Mouse (Mus musculus): ENCODE data around the gene Hnf1b. TPM values are rescaled to one million over a fixed set of nuclear protein-coding genes. Genes with fewer than 3 reads are reported as not detected.
A peak's percentile ranks its signal among the peaks of the same experiment; 100 is the strongest.

Hnf1b gene
- polyA plus RNA-seq, 1 experiment from 2014 or later = not detected

- no peak overlapping the region for H3K4me3 ChIP-seq
- no peak overlapping the region for H3K27ac ChIP-seq
- DNase-seq (ENCODE audit: low spot score) = no peak
- 56% methylated on average over 9 of the region's 9 CpGs for WGBS
- H3K4me1 ChIP-seq = peaks cover 8% of the 10 kb centered on the region; the same call in 1 of the 2 replicates
- peaks cover 10% of the 10 kb centered on the region for H3K27me3 ChIP-seq (ENCODE audit: low read depth, poor library complexity, severe bottlenecking)
- no peaks in the 10 kb centered on the region for H3K36me3 ChIP-seq
- no peaks in the 10 kb centered on the region for H3K9me3 ChIP-seq (replicated peaks)
These were observed 15.4 kb downstream of the Hnf1b start for GRCm38 (mm10) chr11:83865286-83865685.

- no peak for DNase-seq (ENCODE audit: low spot score)
- H3K9me3 ChIP-seq (replicated peaks) = no peaks in the 10 kb centered on the region
- H3K27ac ChIP-seq = no peak overlapping the region
- H3K36me3 ChIP-seq = no peaks in the 10 kb centered on the region
- H3K4me1 ChIP-seq = peaks cover 8% of the 10 kb centered on the region; the same call in 1 of the 2 replicates
- H3K4me3 ChIP-seq = no peak overlapping the region
- H3K27me3 ChIP-seq (ENCODE audit: low read depth, poor library complexity, severe bottlenecking) = peaks cover 10% of the 10 kb centered on the region
- 36% methylated on average over 3 of the region's 3 CpGs for WGBS
These were observed 17.7 kb downstream of the Hnf1b start for GRCm38 (mm10) chr11:83867571-83867970.

GRCm38 (mm10) chr11:83869147-83869546, 19.3 kb downstream of the Hnf1b start:
- no peaks in the 10 kb centered on the region for H3K36me3 ChIP-seq
- H3K4me3 ChIP-seq = no peak overlapping the region
- H3K27ac ChIP-seq = no peak overlapping the region
- 35% methylated on average over 1 of the region's 1 CpGs for WGBS
- H3K9me3 ChIP-seq (replicated peaks) = no peaks in the 10 kb centered on the region
- no peak for DNase-seq (ENCODE audit: low spot score)
- H3K4me1 ChIP-seq = peaks cover 8% of the 10 kb centered on the region; the same call in 1 of the 2 replicates
- H3K27me3 ChIP-seq (ENCODE audit: low read depth, poor library complexity, severe bottlenecking) = peaks cover 2% of the 10 kb centered on the region; the same call in 1 of the 2 replicates

- no peak for DNase-seq (ENCODE audit: low spot score)
These were observed 19.8 kb downstream of the Hnf1b start for GRCm38 (mm10) chr11:83869686-83870085.

GRCm38 (mm10) chr11:83871780-83872554, 22.1 kb downstream of the Hnf1b start:
- H3K36me3 ChIP-seq = no peaks in the 10 kb centered on the region
- H3K27me3 ChIP-seq (ENCODE audit: low read depth, poor library complexity, severe bottlenecking) = no peaks in the 10 kb centered on the region; the same call in 1 of the 2 replicates
- DNase-seq (ENCODE audit: low spot score) = no peak
- H3K9me3 ChIP-seq (replicated peaks) = no peaks in the 10 kb centered on the region
- H3K27ac ChIP-seq = no peak overlapping the region
- WGBS = 80% methylated on average over 9 of the region's 9 CpGs
- H3K4me3 ChIP-seq = no peak overlapping the region
- peaks cover 8% of the 10 kb centered on the region; the same call in 1 of the 2 replicates for H3K4me1 ChIP-seq

More at GRCm38 (mm10) chr11:83869686-83870085, 19.8 kb downstream of the Hnf1b start:
- WGBS = 58% methylated on average over 3 of the region's 3 CpGs
- Histone ChIP-seq H3K27ac (no peak overlapping the region), H3K4me1 (peaks cover 8% of the 10 kb centered on the region; the same call in 1 of the 2 replicates), H3K9me3 (replicated peaks) (no peaks in the 10 kb centered on the region), H3K27me3 (ENCODE audit: low read depth, poor library complexity, severe bottlenecking) (no peaks in the 10 kb centered on the region; the same call in 1 of the 2 replicates), H3K36me3 (no peaks in the 10 kb centered on the region), H3K4me3 (no peak overlapping the region)

GRCm38 (mm10) chr11:83873509-83873908, 23.6 kb downstream of the Hnf1b start:
- Histone ChIP-seq H3K27ac (no peak overlapping the region), H3K27me3 (ENCODE audit: low read depth, poor library complexity, severe bottlenecking) (no peaks in the 10 kb centered on the region), H3K4me1 (no peaks in the 10 kb centered on the region), H3K4me3 (no peak overlapping the region), H3K9me3 (replicated peaks) (no peaks in the 10 kb centered on the region), H3K36me3 (no peaks in the 10 kb centered on the region)
- WGBS = 48% methylated on average over 9 of the region's 9 CpGs
- DNase-seq (ENCODE audit: low spot score) = no peak

GRCm38 (mm10) chr11:83876630-83877029, 26.8 kb downstream of the Hnf1b start:
- no peak overlapping the region for H3K4me3 ChIP-seq
- no peak for DNase-seq (ENCODE audit: low spot score)
- no peaks in the 10 kb centered on the region for H3K9me3 ChIP-seq (replicated peaks)
- H3K27me3 ChIP-seq (ENCODE audit: low read depth, poor library complexity, severe bottlenecking) = no peaks in the 10 kb centered on the region
- H3K4me1 ChIP-seq = no peaks in the 10 kb centered on the region
- WGBS = 92% methylated on average over 7 of the region's 7 CpGs
- no peak overlapping the region for H3K27ac ChIP-seq
- H3K36me3 ChIP-seq = no peaks in the 10 kb centered on the region

- Histone ChIP-seq H3K27ac (no peak overlapping the region), H3K27me3 (ENCODE audit: low read depth, poor library complexity, severe bottlenecking) (no peaks in the 10 kb centered on the region), H3K4me1 (peaks cover 6% of the 10 kb centered on the region), H3K4me3 (no peak overlapping the region), H3K9me3 (replicated peaks) (no peaks in the 10 kb centered on the region), H3K36me3 (no peaks in the 10 kb centered on the region)
- no peak for DNase-seq (ENCODE audit: low spot score)
- WGBS = 79% methylated on average over 8 of the region's 8 CpGs
These were observed 27.9 kb downstream of the Hnf1b start for GRCm38 (mm10) chr11:83877765-83878164.

GRCm38 (mm10) chr11:83878417-83878952, 28.6 kb downstream of the Hnf1b start:
- Histone ChIP-seq H3K27ac (no peak overlapping the region), H3K4me1 (peaks cover 7% of the 10 kb centered on the region), H3K9me3 (replicated peaks) (no peaks in the 10 kb centered on the region), H3K27me3 (ENCODE audit: low read depth, poor library complexity, severe bottlenecking) (no peaks in the 10 kb centered on the region), H3K4me3 (no peak overlapping the region), H3K36me3 (no peaks in the 10 kb centered on the region)
- 76% methylated on average over 4 of the region's 4 CpGs for WGBS
- DNase-seq (ENCODE audit: low spot score) = no peak

- no peaks in the 10 kb centered on the region for H3K36me3 ChIP-seq
- H3K4me3 ChIP-seq = no peak overlapping the region
- no peaks in the 10 kb centered on the region for H3K27me3 ChIP-seq (ENCODE audit: low read depth, poor library complexity, severe bottlenecking)
- H3K27ac ChIP-seq = no peak overlapping the region
- H3K4me1 ChIP-seq = peaks cover 7% of the 10 kb centered on the region
- no peak for DNase-seq (ENCODE audit: low spot score)
- H3K9me3 ChIP-seq (replicated peaks) = no peaks in the 10 kb centered on the region
- WGBS = 76% methylated on average over 3 of the region's 3 CpGs
These were observed 29.3 kb downstream of the Hnf1b start for GRCm38 (mm10) chr11:83879130-83879529.

GRCm38 (mm10) chr11:83881438-83881837, 31.6 kb downstream of the Hnf1b start:
- WGBS = 88% methylated on average over 5 of the region's 5 CpGs
- H3K36me3 ChIP-seq = no peaks in the 10 kb centered on the region
- no peak overlapping the region for H3K27ac ChIP-seq
- no peaks in the 10 kb centered on the region for H3K9me3 ChIP-seq (replicated peaks)
- peaks cover 7% of the 10 kb centered on the region for H3K4me1 ChIP-seq
- no peak overlapping the region for H3K4me3 ChIP-seq
- no peak for DNase-seq (ENCODE audit: low spot score)
- H3K27me3 ChIP-seq (ENCODE audit: low read depth, poor library complexity, severe bottlenecking) = no peaks in the 10 kb centered on the region

- Histone ChIP-seq H3K9me3 (replicated peaks) (no peaks in the 10 kb centered on the region), H3K27ac (no peak overlapping the region), H3K36me3 (no peaks in the 10 kb centered on the region), H3K4me1 (peaks cover 7% of the 10 kb centered on the region), H3K27me3 (ENCODE audit: low read depth, poor library complexity, severe bottlenecking) (no peaks in the 10 kb centered on the region), H3K4me3 (no peak overlapping the region)
- WGBS = 47% methylated on average over 6 of the region's 6 CpGs
- peak; percentile 34 for DNase-seq (ENCODE audit: low spot score)
These were observed 32.7 kb downstream of the Hnf1b start for GRCm38 (mm10) chr11:83882552-83882951.

- Histone ChIP-seq H3K4me1 (peaks cover 7% of the 10 kb centered on the region), H3K27ac (no peak overlapping the region), H3K9me3 (replicated peaks) (no peaks in the 10 kb centered on the region), H3K27me3 (ENCODE audit: low read depth, poor library complexity, severe bottlenecking) (no peaks in the 10 kb centered on the region), H3K36me3 (no peaks in the 10 kb centered on the region), H3K4me3 (no peak overlapping the region)
- 51% methylated on average over 6 of the region's 6 CpGs for WGBS
- DNase-seq (ENCODE audit: low spot score) = no peak
These were observed 33.2 kb downstream of the Hnf1b start for GRCm38 (mm10) chr11:83883074-83883473.

Data from limb, embryonic 10.5 days (tissue).